Mouse (Mus musculus): ENCODE data around the gene Rbm28.

The Rbm28 gene

GRCm38 (mm10) chr6:29143608-29144007, 21.2 kb downstream of the Rbm28 start:
- DNase-seq (ENCODE audit: low spot score) = peak; percentile 65

DNA sequence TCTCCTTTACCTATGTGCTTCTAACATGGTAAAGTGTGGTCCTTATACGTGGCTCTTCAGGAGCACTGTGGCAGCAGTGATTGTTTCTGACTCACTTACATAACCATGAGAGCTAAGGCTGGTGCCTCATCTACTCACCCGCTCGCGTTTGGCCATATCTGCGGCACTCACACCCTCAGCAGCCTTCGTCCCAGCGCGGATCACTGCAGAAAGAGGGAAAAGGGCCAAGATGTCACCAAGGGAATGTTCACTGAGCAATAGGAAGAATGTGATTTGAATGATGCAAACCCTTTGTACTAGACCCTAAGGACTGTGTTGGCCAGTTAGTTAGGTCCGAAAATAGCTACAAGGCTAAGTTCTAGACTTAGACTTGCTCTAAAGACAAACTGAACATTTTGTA, 27.4 kb downstream of the Rbm28 start:
- no peak for DNase-seq (ENCODE audit: low spot score)

GRCm38 (mm10) chr6:29133100-29133499, 31.7 kb downstream of the Rbm28 start:
- no peak for DNase-seq (ENCODE audit: low spot score)

DNA sequence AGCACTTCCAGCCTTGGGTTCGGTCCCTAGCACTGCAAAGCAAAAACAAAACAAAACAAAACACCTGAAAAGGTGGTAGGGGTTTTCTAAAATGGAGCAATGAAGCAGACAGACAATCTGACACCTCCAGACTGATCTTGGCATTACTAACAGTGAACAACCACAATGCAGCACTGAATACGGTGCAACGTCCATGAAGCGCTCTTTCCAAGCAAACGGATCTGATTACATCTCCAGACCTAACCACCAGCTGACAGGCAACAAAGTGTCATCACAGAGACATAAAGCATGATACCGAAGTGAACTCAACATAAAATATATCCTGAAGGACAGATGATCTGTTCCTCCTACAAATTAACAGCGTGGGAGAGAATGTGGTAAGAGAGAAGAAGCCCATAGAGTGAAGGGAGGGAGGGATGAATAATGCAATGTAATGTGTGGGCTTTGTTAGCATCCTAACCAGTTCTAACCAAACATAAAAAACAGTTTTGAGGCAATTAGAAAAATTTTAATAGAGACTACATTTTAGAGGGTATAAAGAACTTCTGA, 37.9 kb downstream of the Rbm28 start:
- no peak for DNase-seq (ENCODE audit: low spot score)

- no peak for DNase-seq (ENCODE audit: low spot score)
These were observed 44.8 kb downstream of the Rbm28 start for GRCm38 (mm10) chr6:29119990-29120389.

GRCm38 (mm10) chr6:29118963-29119362, 45.8 kb downstream of the Rbm28 start:
- no peak for DNase-seq (ENCODE audit: low spot score)

DNA sequence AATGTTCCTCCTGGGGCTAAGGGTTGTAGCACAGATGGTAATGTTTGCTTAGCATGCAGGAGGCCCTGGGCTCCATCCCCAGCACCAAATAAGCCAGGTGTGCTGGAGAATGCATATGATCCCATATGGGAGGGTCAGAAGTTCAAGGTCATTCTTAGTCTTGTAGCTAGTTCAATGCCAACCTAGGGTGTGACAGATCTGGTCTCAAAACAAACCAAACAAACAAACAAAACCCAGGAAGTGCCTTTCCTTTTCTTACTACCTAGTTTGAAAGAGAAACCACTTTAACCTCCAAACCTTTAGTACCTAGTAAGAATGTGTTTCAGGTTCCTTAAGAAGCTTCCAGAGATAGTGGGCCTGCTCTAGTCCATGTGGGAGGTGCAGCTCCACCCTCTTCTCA, 46.6 kb downstream of the Rbm28 start:
- DNase-seq (ENCODE audit: low spot score) = no peak

DNA sequence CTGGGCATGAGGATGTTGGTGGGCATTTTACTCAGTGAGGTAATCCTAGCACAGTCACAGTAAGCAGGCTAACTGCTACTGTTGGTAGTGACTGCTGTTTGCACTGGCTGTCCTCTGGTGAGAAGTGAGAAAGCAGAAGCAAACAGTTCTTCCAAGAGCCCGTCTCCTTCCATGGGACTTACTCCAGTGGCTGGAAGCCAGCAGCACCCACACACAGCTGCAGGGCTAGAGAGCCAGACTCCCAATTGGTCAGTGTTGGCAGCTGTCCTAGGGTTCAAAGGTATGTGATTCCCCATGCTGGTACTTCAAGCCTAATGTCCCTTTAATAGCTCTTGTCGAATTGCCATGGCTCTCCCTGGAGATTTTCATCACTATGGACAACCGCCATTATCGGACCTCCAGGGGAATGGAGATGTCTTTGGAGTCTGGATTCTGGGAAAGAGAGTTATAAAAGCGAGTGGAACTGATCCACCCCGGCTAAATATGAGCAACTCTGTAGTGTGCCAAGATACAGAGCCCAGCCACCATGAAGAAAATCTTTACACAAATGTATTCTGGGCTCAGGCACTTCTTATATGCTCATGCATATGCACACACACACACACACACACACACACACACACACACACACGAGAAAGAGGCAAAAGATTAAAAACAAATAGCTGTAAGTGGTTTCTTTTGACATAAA, 47.2 kb downstream of the Rbm28 start:
- DNase-seq (ENCODE audit: low spot score) = no peak

DNA sequence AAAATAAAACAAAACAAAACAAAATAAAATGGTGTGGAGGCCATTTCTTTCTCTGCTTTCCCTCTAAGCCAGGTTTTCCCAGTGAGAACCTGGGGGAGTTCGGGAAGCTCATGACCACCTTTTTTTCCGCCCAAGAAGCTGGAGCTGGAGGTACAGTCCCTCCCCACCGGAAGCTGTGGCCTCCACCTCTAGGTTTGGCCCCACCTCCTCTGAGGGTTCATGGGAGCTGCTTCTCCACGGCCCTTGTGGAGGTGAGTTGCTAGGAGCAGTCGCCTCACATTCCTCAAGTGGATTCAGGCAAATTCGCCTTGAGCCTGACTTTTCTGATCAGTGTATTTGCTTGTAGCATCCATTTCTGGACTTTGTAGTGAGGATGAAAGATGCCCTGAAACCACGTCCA, 49.0 kb downstream of the Rbm28 start:
- DNase-seq (ENCODE audit: low spot score) = no peak

DNA sequence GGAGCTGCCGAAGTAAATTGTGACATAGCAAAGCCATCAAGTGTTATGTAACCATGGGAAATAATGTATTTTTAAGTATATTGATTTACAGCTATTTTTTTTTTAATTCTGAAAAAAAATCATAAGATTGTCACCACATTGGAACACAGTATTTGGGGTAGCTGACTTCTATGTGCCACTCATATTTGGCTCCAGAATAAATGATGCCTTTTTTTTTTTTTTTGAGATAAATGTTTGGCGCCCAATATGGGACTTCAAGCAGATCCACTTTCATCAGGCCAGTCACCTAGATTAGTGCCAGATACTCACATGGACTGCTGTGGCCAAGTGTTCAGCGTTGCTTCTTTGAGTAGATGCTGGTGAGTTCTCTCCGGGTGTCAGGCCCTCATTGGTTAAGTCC, 53.3 kb downstream of the Rbm28 start:
- DNase-seq (ENCODE audit: low spot score) = no peak

- no peak for DNase-seq (ENCODE audit: low spot score)
These were observed 56.4 kb downstream of the Rbm28 start for GRCm38 (mm10) chr6:29108376-29108775.

- DNase-seq (ENCODE audit: low spot score) = no peak
These were observed 63.5 kb downstream of the Rbm28 start for GRCm38 (mm10) chr6:29101248-29101864.

DNA sequence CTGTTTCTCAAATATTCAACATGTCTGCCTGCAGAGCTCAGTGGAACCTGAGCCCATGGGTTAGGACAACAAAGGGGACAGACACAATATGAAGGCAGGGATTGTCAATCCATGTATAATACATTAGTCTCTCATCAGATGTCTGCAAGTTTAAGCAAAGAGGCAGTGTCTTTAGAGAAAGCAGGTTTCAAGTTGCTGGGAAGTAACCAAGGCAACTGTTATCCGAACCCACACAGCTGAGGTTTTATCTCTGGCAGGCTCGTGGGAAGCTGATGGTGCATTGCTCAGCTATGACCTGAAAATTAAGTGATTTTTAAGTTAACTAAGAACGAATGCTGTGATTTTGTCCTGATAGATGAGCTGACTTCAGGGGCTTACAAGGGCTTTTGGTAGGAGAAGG, 64.4 kb downstream of the Rbm28 start:
- peak; percentile 20 for DNase-seq (ENCODE audit: low spot score)

DNA sequence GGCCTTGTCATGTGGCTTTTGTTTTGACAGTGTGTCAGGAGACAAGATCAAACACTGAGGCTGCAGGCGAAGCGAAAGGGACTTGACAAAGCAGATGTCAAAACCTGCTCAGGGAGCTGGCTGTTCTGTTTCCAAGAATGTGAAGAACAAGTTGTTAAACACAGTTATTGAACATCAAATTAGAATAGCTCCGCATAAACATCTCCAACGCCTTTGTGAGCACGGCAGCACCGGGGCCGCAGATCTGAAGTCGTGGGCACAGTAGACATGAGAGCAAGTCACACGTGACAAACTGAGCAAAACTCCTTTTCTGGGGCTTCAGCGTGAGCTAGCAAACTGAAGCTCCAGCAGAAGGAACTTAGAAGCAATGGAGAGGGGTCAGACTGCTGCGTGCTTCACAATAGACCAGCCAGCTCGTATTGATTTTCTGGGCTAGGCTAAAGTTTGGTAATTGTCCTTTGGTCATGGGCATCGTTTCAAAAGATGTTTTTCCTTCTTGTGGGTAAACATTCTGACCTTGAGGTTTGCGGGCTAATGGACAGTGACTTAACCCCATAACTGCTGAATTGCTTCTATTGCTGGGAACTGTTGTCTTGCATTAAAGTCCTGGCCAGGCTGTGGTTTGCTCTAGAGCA, 65.2 kb downstream of the Rbm28 start:
- DNase-seq (ENCODE audit: low spot score) = no peak

GRCm38 (mm10) chr6:29092904-29093303, 71.9 kb downstream of the Rbm28 start:
- peak; percentile 32 for DNase-seq (ENCODE audit: low spot score)

- no peak for DNase-seq (ENCODE audit: low spot score)
These were observed 72.6 kb downstream of the Rbm28 start for GRCm38 (mm10) chr6:29092234-29092633.

GRCm38 (mm10) chr6:29087921-29088709, 76.7 kb downstream of the Rbm28 start:
- no peak for DNase-seq (ENCODE audit: low spot score)

DNA sequence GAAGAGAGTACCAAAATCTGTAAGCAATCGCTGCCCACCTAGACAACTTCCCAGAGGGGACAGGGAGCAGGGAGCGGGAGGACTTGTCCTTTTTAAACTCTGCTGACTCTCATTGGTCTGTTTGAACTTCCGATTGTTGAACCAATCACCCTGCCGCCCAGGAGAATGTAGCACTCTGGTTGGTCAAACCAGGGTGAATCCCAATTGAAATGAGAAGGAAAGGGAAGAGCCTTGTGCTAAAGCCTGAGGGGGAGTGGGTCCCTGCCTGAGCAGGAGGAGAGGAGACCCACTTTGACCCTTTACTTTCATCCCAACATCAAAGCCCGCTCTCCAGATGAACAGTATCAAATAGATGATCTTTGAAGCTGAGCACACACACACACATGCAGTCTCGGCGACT, 80.4 kb downstream of the Rbm28 start:
- peak; percentile 20 for DNase-seq (ENCODE audit: low spot score)

DNA sequence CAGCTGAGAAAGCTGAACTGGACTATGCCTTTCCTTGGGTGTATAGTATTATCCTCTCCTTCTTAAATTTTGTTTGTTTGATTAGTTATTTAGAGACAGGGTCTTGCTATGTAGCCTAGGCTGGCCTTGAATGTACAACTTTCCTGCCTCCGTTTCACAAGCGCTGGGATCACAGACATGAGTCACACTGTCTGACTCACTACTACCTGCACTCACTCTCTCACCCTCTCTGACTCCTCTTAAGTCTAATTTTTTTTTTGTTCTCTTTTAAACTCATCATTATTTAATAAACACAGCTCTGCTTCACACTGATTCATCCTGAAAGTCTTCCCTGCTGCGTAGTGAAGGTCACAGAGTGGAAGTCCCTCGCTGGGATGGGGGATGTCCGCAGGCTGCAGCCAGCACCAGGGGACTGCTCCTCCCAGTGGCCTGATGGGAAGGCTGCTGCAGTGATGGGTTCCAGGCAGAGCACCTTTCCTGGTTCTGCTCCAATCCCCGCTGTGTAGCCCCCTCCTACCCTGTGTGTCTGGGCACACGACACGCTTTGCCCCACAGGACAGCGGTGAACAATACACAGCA, 81.9 kb downstream of the Rbm28 start:
- DNase-seq (ENCODE audit: low spot score) = peak; percentile 16

DNA sequence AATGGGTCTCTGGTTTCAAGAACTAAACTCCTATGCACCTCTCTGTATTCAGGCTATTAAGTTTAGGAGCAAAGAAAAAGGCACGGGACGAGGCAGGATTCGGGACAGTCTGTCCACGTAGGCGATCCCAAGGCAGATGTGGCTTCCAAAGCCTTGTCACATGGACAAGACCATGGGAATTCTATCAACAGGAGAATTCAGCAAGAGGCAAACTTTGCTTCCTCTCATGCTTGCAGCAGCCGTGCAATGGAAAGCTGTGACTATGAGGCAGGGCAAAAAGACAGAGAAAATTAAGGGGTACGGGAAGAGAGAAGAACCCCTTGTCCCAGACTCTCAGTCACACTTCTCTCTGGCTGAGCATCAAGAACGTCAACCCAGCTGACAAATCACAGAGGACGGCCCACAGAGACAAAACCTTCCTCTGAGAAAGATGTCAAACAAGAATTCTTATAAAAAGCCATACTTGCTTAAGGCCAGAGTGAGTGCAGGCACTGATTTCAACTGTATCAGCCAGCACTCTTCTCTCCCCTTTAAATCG, 82.9 kb downstream of the Rbm28 start:
- no peak for DNase-seq (ENCODE audit: low spot score)

GRCm38 (mm10) chr6:29079291-29079690, 85.5 kb downstream of the Rbm28 start:
- no peak for DNase-seq (ENCODE audit: low spot score)

- DNase-seq (ENCODE audit: low spot score) = no peak
These were observed 90.7 kb downstream of the Rbm28 start for GRCm38 (mm10) chr6:29074133-29074469.
